Mouse (Mus musculus) MN1 (cell line): ENCODE results near the gene Stx6.

Source experiments
- DNase-seq: peaks from one replicate; pipeline ENCODE4 v3.0.0-alpha.2; 2016; ENCODE audit warnings: low spot score

Gene Stx6

GRCm38 (mm10) chr1:155233931-155234607 is 75.6 kb downstream of the Stx6 start:
- DNase-seq: peak; percentile 71

GRCm38 (mm10) chr1:155235641-155236040 is 77.1 kb downstream of the Stx6 start:
- DNase-seq: no peak

DNA sequence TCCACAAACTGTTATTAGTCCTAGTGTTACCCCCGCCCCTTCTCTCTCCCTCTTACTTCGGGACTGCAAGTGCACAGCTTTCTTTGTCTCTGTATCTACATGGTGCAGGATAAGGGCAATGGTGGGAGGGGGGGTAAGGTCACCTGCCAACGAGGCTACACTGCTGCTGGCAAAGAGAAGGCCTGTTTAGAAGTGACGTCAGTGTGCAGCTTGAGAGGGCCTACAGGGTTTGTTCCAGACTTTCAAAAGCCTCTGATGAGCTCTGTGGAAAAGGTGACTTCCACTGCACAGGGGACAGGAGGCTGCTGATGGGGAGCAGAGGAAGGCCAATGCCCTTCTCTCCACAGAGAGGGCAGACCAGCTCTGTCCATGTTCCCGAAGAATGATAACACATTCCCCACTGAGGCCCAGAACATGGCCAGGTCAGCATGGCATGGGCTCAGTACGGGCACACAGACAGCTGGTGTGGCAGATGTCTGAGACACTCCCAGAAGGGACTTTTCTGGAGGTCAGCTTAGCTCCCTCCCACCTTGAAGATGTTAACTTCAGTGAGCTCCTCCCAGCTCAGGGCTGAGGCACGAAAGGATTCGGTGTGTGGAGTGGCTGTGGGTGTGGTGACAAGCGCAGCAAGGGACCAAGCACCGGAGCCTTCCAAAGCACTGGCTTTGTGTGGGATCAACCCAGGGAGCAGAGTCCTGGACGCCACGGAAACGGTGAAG is 78.0 kb downstream of the Stx6 start:
- DNase-seq: peak; percentile 63

DNA sequence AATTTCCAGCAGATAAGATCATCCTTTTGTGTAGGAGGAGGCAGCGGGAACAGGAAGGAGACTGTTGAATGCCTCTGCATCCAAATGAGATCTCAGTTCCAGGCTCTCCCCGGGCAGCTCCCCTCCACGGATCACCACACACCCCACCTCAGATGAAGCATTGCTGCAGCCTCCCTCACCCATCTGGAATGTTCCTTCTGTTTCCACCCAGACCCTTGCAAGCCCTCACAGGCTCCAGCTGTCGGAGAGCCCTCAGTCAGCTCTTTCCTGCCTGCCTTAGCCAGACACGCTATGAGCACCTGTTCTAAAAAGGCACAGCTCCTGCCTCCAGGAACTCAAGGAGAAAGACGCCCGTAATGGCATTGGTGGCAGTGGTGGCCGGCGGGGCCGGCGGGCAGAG is 78.9 kb downstream of the Stx6 start:
- DNase-seq: no peak

DNA sequence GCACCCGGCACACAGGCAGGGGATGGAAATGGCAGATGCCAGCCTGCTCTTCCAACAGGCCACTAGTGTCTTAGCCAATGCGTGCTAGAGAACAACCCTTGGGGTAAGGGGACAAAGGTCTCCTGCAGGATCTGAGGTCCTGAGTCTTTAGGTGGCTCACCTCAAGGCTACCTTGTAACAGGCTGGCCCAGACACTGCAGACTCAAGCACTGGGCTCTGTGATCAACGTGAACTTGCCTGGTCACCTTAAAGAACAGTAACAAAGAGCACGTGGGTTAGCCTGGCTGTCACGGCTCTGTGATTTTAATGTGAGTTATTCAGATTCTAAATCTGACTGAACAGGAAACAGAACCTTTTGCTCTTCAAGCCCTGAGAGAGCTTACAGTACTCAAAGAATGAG is 79.6 kb downstream of the Stx6 start:
- DNase-seq: no peak

DNA sequence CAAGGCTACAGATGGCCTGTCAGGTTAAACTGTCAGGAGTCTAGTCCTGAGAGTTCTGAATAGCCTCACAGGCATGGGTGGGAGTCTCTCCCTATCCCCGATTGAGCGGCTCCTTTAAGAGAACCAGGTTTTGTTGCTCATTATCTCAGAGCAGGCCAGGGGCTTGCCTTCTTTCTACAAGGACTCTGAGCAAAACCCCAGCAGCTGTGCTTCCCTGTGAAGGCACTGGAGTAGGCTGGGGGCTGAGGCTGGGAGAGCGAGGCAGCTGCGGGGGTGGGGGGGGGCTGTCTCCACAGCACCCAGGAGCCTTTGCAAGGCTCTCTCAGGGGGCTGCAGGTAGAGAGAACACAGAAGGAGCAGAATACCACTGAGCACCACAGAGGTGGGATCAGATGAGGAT is 80.7 kb downstream of the Stx6 start:
- DNase-seq: no peak

- no peak for DNase-seq
These were observed 81.6 kb downstream of the Stx6 start for GRCm38 (mm10) chr1:155239962-155240717.

DNA sequence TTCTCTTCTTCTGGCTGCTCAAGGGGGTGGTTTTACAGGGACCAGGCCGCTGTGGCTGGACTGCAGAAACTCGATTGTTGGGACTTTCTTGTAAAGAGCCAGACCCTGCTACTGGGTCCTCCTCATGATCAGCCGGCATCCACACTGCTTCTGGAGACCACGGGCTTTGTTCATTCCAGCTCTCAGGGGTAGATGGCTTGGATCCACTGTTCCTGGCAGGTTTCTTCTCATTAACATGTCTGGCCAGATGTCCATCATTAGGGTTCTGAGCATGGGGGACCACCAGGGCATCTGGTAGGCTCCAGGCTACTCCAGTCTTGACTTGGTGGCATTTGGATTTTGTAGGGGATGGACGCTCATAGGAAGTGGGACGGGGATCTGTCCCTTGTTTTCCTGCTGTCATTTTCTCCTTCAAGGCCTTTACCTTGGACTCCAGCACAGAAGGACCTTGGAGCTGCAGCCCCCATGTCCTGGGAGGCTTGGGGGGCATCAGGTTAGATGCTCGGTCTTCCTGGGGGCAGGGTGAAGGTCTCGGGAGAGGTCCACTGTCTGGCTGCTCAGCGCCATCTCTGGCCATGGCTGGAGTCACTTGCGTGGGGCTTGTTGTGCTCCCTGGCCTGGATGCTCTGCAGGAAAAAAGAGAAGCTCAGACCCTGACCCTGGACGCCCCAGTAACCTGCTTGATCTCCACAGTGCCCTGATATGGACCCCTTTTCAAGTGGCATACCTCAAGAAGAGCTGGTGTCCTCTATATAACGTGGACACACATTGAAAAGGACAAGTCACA is 83.4 kb downstream of the Stx6 start:
- no peak for DNase-seq

- DNase-seq: no peak
These were observed 83.9 kb downstream of the Stx6 start for GRCm38 (mm10) chr1:155242488-155242745.

DNA sequence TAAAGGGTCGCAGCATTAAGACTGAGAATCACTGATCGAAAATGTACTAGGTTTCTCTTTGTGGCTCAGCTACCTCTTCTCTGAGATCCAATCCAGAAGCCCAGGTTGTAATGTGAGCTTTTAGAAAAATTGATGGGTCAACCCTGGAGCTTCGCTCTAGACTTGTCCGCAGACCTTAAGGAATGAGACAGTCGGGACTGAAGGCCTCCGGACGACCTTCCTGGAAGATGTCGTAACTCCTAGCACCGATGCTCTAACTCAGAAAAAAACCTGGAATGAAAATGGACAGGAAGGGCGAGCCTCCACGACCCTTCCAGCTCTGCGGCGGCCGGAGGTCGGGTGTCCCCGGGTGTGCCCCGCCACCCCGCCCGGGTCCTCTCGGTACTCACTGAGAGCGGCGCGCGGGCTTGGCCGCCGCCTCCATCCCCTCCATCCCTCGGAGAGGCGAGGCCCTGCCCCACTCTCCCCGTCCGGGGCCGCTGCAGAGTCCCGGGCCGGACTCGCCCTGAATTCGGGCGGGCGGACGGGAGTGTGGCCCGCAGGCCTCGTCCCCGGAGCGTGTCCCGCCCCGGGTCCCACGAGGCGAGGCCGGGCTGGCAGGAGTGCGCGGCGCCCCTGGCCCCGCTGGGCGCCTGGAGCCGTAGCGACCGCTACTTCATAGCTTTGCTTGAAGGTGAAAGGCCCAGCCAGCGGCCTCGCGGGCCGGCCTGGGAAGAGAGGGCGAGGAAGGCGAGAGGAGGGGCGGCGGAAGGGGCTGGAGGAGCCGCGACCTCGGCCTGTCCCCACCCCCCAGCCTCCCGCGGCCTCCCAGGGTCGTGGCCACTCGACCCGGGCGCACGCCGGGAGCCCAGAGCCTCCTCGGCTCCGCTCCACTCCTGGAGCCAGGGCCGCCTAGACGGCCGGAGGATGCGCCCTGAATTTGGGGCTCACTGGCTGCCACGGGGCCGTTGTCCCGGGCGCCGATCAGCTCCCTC is 85.6 kb downstream of the Stx6 start, which contains the start of gene BC034090:
TSS of gene BC034090 (minus strand) at position 648 of the 974 bp plus-strand sequence.
- DNase-seq: no peak

- no peak for DNase-seq
These were observed 86.3 kb downstream of the Stx6 start for GRCm38 (mm10) chr1:155244771-155245211.

DNA sequence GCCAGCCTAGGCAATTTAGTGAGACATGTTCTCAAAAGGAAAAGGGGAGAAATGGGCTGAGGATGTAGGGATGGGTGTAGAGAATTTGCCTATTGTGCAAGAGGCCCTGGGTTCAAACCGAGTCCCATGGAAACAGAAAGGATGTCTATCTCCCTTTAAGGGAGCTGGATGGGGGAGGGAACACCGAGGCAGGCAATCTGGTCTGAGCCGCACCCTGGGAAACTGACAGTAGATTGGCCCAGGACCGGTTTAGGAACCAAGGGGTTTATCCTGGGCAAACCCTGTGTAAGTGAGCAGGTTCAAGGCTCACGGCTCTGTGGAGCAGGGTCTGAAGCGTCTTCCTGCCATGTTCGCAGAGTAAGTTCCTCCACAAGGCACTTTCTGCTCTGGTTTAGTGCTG is 87.0 kb downstream of the Stx6 start:
- DNase-seq: no peak

DNA sequence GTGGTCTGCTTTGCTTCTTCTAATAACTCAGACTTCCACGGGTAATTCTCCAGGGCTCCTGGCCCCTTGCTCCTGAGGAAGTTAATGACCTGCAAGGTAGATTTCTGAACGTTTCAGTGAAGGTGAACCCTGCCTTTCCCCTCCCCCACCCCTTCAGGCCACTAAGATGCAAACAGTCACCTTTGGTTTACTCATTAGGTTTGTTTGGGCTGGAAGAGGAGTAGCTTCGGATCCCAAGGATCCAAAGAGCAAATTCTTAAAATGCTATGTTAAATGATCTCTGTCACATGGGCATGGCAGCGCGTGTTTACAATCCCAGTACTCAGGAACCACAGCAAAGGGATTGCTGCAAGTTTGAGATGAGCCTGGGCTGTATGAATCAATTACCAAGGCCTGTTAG is 88.9 kb downstream of the Stx6 start:
- no peak for DNase-seq

GRCm38 (mm10) chr1:155248041-155248440 is 89.5 kb downstream of the Stx6 start:
- no peak for DNase-seq

DNA sequence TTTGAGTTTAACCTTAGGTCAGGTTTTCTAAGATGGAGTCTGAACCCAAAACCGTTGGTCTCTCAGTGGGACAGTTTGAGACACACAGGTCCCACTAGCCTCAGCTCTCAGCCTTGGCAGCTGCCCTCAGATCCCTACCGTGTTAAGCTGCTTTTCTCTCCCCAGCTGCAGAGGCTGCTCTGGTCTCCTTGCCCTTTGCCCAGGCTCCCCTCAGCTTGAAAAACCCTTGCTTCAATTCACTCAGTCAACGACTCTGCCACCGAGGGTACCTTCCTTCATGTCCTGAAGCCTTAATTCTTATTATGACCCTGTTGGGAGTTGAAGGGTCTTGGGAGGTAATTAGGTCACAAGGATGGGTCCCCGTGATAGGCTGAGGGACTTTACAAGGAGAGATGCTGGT is 91.4 kb downstream of the Stx6 start:
- no peak for DNase-seq

- no peak for DNase-seq
These were observed 92.1 kb downstream of the Stx6 start for GRCm38 (mm10) chr1:155250531-155251135.

GRCm38 (mm10) chr1:155251596-155251995 is 93.1 kb downstream of the Stx6 start:
- DNase-seq: no peak

DNA sequence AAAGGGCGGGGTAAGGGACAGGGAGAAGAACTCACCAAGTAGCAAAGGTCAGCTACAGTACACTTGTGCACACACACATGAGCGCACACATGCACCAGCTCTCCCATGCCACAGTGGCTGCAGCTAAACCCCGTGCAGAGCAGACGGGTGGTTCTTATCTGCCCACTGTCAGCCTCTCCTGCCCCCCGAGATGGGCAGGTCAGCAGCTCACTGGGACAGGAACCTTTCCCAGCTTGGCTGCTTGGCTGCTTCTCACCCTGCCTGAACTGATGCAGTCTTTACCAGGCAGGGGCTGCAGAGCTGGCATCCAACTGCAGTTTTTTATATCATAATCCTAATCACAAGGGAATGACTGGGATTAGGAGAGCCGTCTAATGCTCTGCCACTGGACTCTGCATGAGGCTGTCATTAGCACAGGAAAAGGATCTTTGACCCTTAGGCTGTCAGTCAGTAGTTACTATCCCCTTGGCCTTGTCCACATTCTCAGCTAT is 94.2 kb downstream of the Stx6 start:
- DNase-seq: peak; percentile 13

GRCm38 (mm10) chr1:155253126-155253525 is 94.6 kb downstream of the Stx6 start:
- DNase-seq: peak; percentile 36

- no peak for DNase-seq
These were observed 95.8 kb downstream of the Stx6 start for GRCm38 (mm10) chr1:155254309-155254708.
